Mouse (Mus musculus) layer of hippocampus, adult 9-11 months (tissue): ENCODE measurements around the gene Cmah.

Source experiments
- DNase-seq: peaks from one replicate; pipeline ENCODE4 v3.0.0; 2022

The Cmah gene

GRCm38 (mm10) chr13:24485964-24486363 is 158.8 kb downstream of the Cmah start:
- DNase-seq = no peak

- DNase-seq = no peak
Observed at GRCm38 (mm10) chr13:24486403-24486802, 159.2 kb downstream of the Cmah start.

- DNase-seq = no peak
Observed at GRCm38 (mm10) chr13:24487061-24487460, 159.9 kb downstream of the Cmah start.

DNA sequence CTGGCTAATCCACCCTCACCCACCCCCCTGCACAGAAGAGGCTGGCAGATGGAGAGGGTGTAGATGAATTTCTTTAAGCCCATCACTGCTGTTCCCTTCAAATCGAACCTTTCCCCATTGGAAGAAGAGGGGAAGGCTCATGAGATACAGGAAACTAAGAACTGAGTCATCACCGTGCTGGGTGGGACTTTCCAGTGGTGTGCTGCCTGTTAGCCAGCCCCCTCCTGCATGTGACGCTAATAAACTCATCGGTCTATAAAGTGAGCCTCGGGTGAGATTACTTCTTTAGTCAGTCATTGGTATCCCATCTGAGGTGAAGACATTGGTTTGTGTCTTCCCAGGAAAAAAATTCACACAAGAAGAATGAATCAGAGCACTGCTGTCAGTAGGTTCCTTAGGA is 160.3 kb downstream of the Cmah start:
- DNase-seq = no peak

DNA sequence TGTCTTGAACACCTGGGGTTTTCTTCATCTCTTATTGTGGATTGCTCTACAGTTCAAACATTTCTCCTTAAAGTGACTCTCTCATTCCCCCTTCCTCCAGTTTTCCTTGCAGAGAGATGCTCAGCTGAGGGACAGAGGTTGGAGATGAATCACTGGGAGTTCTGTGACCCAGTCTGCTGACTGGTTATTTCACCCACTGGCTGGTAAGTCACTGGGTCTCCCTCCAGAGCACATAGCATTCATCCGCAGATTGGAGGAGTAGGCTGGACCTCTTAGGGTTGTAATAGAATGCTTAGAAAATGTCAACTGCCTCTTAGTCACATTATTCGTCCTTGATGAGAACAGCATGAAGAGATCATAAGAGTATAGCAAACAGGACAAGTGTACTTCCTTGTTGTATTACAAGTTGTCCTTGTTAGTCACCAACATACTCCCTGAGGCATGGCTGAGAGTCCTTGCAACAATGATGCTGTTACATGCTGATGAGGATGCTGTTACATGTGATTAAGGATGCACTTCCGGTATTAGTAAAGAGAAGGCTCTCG is 161.4 kb downstream of the Cmah start:
- no peak for DNase-seq

GRCm38 (mm10) chr13:24489515-24489914 is 162.3 kb downstream of the Cmah start:
- DNase-seq = no peak

DNA sequence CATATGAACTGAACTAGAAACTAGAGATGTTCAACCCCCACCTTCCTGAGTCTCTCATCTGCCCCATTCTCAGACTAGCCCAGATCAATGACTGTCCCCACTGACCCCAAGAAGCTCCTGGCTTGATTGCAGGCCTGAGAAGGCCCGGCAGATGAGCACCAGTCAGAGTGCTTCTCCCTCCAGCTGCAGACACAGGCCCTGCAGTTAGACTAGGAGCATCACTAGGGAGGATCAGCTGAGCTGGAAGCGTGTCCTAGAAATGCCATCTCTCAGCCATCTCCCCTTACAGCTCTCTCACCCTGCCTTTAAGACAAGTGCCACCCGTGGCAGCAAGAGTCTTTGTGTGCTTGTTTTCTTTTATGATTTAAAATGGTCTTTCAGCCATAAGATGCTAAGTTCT is 162.8 kb downstream of the Cmah start:
- DNase-seq = no peak

GRCm38 (mm10) chr13:24491101-24491500 is 163.9 kb downstream of the Cmah start:
- no peak for DNase-seq

DNA sequence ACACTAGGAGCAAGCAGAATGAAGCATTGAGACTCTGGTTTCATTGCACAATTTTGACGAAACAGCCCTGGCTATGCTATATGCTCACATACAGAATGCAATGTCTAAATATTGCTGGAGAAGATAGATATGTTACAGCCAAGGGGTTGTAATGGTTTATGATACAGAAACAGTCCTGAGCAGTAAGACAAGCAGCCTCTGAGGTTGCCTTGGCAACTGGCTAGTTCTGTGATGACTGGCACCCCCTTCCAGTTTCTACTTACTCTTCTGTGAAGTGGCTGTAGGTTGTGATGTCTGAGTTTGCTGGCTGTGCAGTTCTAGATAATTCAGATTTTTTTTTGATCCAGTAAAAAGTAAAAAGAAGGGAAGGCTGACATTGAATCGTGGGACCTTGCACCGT is 166.6 kb downstream of the Cmah start:
- DNase-seq = peak; percentile 30

GRCm38 (mm10) chr13:24496353-24496752 is 169.1 kb downstream of the Cmah start:
- DNase-seq = no peak

- DNase-seq = no peak
Observed at GRCm38 (mm10) chr13:24497001-24497400, 169.8 kb downstream of the Cmah start.

- no peak for DNase-seq
Observed at GRCm38 (mm10) chr13:24498342-24498741, 171.1 kb downstream of the Cmah start.

GRCm38 (mm10) chr13:24499505-24499904 is 172.3 kb downstream of the Cmah start:
- DNase-seq = no peak

- no peak for DNase-seq
Observed at GRCm38 (mm10) chr13:24501179-24501905, 174.1 kb downstream of the Cmah start.

DNA sequence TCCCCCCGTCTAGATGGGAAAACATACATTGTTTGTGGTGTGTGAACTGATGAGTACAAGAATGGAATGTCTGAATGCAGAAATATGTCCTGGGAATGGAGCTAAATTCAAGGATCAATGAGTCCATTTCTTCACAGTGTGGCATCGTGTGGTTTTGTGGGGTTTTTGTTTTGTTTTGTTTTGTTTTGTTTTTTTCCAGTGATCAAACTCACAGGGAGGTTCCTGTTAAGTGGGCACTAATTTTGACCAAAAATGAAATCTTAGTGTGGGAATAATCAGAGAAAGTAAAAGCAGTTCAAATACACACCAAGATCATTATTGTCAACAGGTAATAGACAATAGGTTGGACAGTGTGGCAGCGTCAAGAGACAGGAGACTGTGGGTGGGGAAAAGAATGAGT is 174.7 kb downstream of the Cmah start:
- DNase-seq = no peak

- no peak for DNase-seq
Observed at GRCm38 (mm10) chr13:24505812-24506211, 178.6 kb downstream of the Cmah start.

DNA sequence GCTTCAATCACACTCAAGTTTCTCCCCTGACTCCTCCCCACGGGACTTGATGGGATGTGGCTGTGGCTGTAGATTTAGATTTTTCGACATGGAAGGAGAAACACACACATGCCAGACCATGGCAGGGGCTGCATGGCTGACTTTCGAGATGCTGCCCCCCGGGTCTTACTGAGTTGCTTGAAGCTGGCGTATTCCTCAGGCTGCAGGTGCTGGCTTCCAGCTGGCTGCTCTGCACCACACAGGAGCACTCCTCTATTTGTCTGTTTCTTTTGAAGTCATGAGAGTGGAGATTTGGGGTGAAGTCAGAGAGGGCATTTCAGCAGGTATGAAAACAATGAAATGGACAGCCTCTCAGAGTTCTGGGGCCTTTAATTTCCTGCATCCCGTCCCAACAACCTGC is 180.0 kb downstream of the Cmah start:
- no peak for DNase-seq

DNA sequence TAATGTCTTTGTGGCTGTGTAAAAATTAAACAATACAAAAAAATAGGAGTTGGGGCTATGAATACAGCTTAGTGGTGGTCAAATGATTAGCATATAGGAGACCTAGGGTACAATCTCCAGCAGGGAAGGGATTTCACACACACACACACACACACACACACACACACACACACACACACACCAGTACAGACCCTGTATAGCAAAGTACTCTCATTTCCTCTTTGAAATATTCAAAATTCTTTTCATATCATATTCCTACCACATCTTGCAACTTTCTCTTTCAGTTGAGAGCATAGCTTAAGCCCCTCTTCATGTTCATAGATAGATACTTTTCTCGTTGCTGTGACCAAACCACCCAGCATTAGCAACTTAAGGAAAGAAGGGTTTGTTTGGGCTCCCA is 181.7 kb downstream of the Cmah start:
- no peak for DNase-seq

DNA sequence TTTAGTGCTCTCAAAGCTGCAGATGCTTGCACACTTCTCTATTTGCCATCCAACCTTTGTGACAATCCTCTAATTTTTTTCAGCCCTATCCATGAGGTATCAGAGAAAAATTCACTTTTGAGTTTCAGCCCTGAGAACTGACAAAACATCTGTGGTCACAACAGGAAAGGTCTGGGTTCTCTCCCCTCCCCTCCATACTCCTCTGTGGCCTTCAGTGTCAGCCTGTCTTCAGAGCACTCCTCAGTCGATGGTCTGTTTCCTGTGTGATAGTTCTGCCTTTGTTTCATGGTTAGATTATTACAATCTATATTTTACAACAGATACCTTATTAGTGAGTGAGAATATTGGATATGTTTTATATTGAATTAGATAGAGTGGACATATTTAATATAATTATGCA is 184.2 kb downstream of the Cmah start:
- no peak for DNase-seq

- no peak for DNase-seq
Observed at GRCm38 (mm10) chr13:24511932-24512520, 184.8 kb downstream of the Cmah start.

GRCm38 (mm10) chr13:24513717-24514116 is 186.5 kb downstream of the Cmah start:
- DNase-seq = no peak

DNA sequence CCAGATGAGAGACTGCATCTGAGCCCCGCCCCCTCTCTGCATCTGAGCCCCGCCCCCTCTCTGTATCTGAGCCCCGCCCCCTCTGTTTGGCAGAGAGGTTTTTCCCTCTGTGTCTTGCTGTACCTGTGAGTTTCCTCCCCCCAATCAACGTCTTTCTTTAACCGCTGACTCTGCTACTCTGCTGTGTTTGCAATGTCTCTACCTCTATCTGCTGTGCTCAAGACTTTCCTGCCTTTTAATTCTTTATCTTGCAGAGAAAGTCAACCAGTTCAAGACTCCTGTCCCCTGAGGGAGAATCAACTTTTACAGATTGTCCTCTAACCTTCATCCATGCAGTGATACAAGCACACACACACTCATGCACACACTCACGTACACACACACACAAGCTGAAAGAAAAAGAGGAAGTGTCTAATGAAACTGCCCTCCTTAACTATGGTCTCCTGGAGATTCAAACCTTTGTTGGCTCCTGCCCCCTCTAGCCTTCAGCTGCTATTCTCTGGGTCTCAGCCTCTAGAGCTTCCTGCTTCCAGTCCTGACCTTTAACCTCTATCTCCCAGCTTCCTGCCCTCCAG is 188.0 kb downstream of the Cmah start:
- DNase-seq = no peak

- no peak for DNase-seq
Observed at GRCm38 (mm10) chr13:24517757-24518156, 190.6 kb downstream of the Cmah start.

DNA sequence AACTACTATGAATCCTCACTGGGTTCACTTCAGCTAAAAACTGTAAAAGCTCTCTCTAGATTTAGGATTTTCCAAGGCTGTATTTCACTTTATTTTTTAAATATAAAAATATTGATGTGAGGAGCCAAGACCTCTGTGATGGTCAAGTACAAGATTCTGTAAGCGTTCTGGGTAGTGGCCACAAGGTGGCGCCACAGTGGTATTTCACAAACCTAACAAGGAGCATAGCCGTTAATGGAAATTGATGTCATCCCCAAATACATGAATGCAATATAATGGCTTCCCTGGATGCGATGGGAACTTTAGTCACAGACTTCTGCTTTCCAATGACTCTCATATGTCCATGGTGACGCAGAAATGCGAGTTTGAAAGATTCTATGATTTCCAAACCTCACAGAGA is 191.7 kb downstream of the Cmah start:
- no peak for DNase-seq
